Mouse (Mus musculus) splenic B cell, adult 2 months (primary cell): ENCODE data around the gene Olfr1281.
"Not testable (repeated sequence)": the region's sequence is repeated elsewhere in the genome, so short reads cannot be mapped to it uniquely, and the experiment has no call there.

Experiments
- DNase-seq: peaks from one replicate; pipeline ENCODE4 v3.0.0-alpha.2; 2011; ENCODE audit warnings: low read depth, low spot score
- H3K27me3 ChIP-seq: 2 replicates; pipeline ENCODE4 v1.6.1; 2012; ENCODE audit warnings: mild to moderate bottlenecking, low read length, moderate library complexity, mixed read lengths; ENCODE audit not compliant: control insufficient read depth, poor library complexity, insufficient read depth, severe bottlenecking
- H3K36me3 ChIP-seq: 2 replicates; pipeline ENCODE4 v1.6.1; 2012; ENCODE audit warnings: mild to moderate bottlenecking, low read length, moderate library complexity, mixed read lengths; ENCODE audit not compliant: control insufficient read depth, poor library complexity, insufficient read depth, severe bottlenecking

Olfr1281 gene

GRCm38 (mm10) chr2:111326220-111326619 is at the start of gene Olfr1281:
Gene Olfr1281 (plus strand): TSS chr2:111326520.
- H3K27me3 ChIP-seq, result no peaks in the 10 kb centered on the region
- no peak for DNase-seq

GRCm38 (mm10) chr2:111289836-111290235 is 36.5 kb upstream of the Olfr1281 start, which contains the start of gene Olfr1278:
Gene Olfr1278 (plus strand): TSS chr2:111290136.
- Histone ChIP-seq H3K27me3 (no peaks in the 10 kb centered on the region), H3K36me3 (no peaks in the 10 kb centered on the region)
- DNase-seq, result no peak

More at GRCm38 (mm10) chr2:111326220-111326619, at the start of gene Olfr1281:
- H3K36me3 ChIP-seq, result no peaks in the 10 kb centered on the region

GRCm38 (mm10) chr2:111298541-111298940 is 27.8 kb upstream of the Olfr1281 start:
- no peak for DNase-seq
- Histone ChIP-seq H3K36me3 (no peaks in the 10 kb centered on the region), H3K27me3 (no peaks in the 10 kb centered on the region)

GRCm38 (mm10) chr2:111300374-111300773 is 25.9 kb upstream of the Olfr1281 start, which contains the start of gene Olfr1279:
Gene Olfr1279 (plus strand): TSS chr2:111300635.
- no peak for DNase-seq
- Histone ChIP-seq H3K27me3 (no peaks in the 10 kb centered on the region), H3K36me3 (no peaks in the 10 kb centered on the region)

- H3K36me3 ChIP-seq, result no peaks in the 10 kb centered on the region
- no peaks in the 10 kb centered on the region for H3K27me3 ChIP-seq
- DNase-seq, result no peak
Observed at GRCm38 (mm10) chr2:111313717-111314116, 12.6 kb upstream of the Olfr1281 start, which contains the start of gene Olfr1280. Gene Olfr1280 (plus strand): TSS chr2:111314017.

GRCm38 (mm10) chr2:111333721-111334120 is 7.4 kb downstream of the Olfr1281 start:
- not testable (repeated sequence) for H3K27me3 ChIP-seq

GRCm38 (mm10) chr2:111335976-111336375 is 9.7 kb downstream of the Olfr1281 start, which contains the start of gene Olfr1282:
Gene Olfr1282 (minus strand): TSS chr2:111336076.
- Histone ChIP-seq H3K27me3 (no peaks in the 10 kb centered on the region), H3K36me3 (no peaks in the 10 kb centered on the region)
- DNase-seq, result no peak

More at GRCm38 (mm10) chr2:111333721-111334120, 7.4 kb downstream of the Olfr1281 start:
- DNase-seq, H3K36me3 ChIP-seq: not testable (repeated sequence)

- no peaks in the 10 kb centered on the region for H3K36me3 ChIP-seq
- H3K27me3 ChIP-seq, result no peaks in the 10 kb centered on the region
- DNase-seq, result no peak
Observed at GRCm38 (mm10) chr2:111366490-111366889, 40.2 kb downstream of the Olfr1281 start, which contains the start of gene Olfr1283. Gene Olfr1283 (plus strand): TSS chr2:111366790.

- no peaks in the 10 kb centered on the region for H3K27me3 ChIP-seq
- no peak for DNase-seq
- no peaks in the 10 kb centered on the region for H3K36me3 ChIP-seq
Observed at GRCm38 (mm10) chr2:111375222-111375621, 48.9 kb downstream of the Olfr1281 start, which contains the start of gene Olfr1284. Gene Olfr1284 (plus strand): TSS chr2:111375522.
